Comparison of ENCODE assay signal across 18 mouse cellular contexts in genomic region chr14:71118681-71119080, GRCm38 (mm10).
DNase-seq lines count a peak whose midpoint lies in the region; ATAC-seq and TF ChIP-seq lines count a peak whose summit lies in the region.
"Had no signal": no experiment of that assay in that cellular context is flagged by ENCODE, and none has a peak within 500 bp of the region (broad histone marks: within the 10 kb centered on the region; RNA-seq: fewer than 3 reads in every experiment).

No protein-coding gene starts in this region.

- H3K4me1 ChIP-seq in hindbrain, postnatal 0 days (ENCODE audit: insufficient read depth, low read length): no peaks in the 10 kb centered on the region
- H3K4me1 ChIP-seq in hindbrain, embryonic 13.5 days (replicated peaks): peaks cover 11% of the 10 kb centered on the region
- H3K4me1 ChIP-seq: embryonic facial prominence, embryonic 13.5 days; limb, embryonic 13.5 days; midbrain, embryonic 10.5 days had no signal

- H3K27ac ChIP-seq in hindbrain, postnatal 0 days: no peak overlapping the region
- no peak overlapping the region for H3K27ac ChIP-seq in hindbrain, embryonic 13.5 days
- H3K27ac ChIP-seq: embryonic facial prominence, embryonic 13.5 days; limb, embryonic 13.5 days; liver, embryonic 14.5 days; midbrain, embryonic 10.5 days; neural tube, embryonic 15.5 days had no signal

- no peak for TF ChIP-seq CTCF in hindbrain, postnatal 0 days (IDR thresholded peaks at IDR 0.05; ENCODE audit: low read depth)
- TF ChIP-seq CTCF in brain, embryonic 14.5 days (IDR thresholded peaks at IDR 0.05; ENCODE audit: borderline replicate concordance, extremely low read depth, insufficient read depth, insufficient read length): no peak

- WGBS in hindbrain, postnatal 0 days: 43% methylated on average over 7 of the region's 7 CpGs
- 78% methylated on average over 7 of the region's 7 CpGs for WGBS in hindbrain, embryonic 13.5 days

- H3K9ac ChIP-seq in hindbrain, postnatal 0 days (replicated peaks; ENCODE audit: low read length): no peak overlapping the region
- no peak overlapping the region for H3K9ac ChIP-seq in hindbrain, embryonic 13.5 days
- H3K9ac ChIP-seq: embryonic facial prominence, embryonic 13.5 days; limb, embryonic 13.5 days; liver, embryonic 14.5 days; neural tube, embryonic 15.5 days had no signal

- H3K36me3 ChIP-seq in hindbrain, postnatal 0 days (ENCODE audit: insufficient read depth, low read length): no peaks in the 10 kb centered on the region
- no peaks in the 10 kb centered on the region for H3K36me3 ChIP-seq in hindbrain, embryonic 13.5 days
- H3K36me3 ChIP-seq: embryonic facial prominence, embryonic 13.5 days; limb, embryonic 13.5 days; midbrain, embryonic 10.5 days; neural tube, embryonic 15.5 days had no signal

- H3K4me2 ChIP-seq in hindbrain, postnatal 0 days (ENCODE audit: low read depth, low read length): no peak overlapping the region
- H3K4me2 ChIP-seq in hindbrain, embryonic 13.5 days: no peak overlapping the region
- H3K4me2 ChIP-seq: embryonic facial prominence, embryonic 13.5 days; limb, embryonic 13.5 days; neural tube, embryonic 15.5 days had no signal

- H3K27me3 ChIP-seq in hindbrain, postnatal 0 days (ENCODE audit: insufficient read depth, low read length): no peaks in the 10 kb centered on the region
- H3K27me3 ChIP-seq in hindbrain, embryonic 13.5 days: no peaks in the 10 kb centered on the region
- H3K27me3 ChIP-seq: embryonic facial prominence, embryonic 13.5 days; limb, embryonic 13.5 days; neural tube, embryonic 15.5 days had no signal

- no peak for TF ChIP-seq POLR2A in brain, embryonic 14.5 days (IDR thresholded peaks at IDR 0.05; ENCODE audit: borderline replicate concordance, extremely low read depth, insufficient read depth, insufficient read length, poor library complexity, severe bottlenecking)

- ATAC-seq in hindbrain, postnatal 0 days: no peak
- no peak for ATAC-seq in hindbrain, embryonic 13.5 days (ENCODE audit: low FRiP score)

- no peak overlapping the region for H3K4me3 ChIP-seq in hindbrain, postnatal 0 days (ENCODE audit: low read length)
- H3K4me3 ChIP-seq in hindbrain, embryonic 13.5 days: no peak overlapping the region
- H3K4me3 ChIP-seq: embryonic facial prominence, embryonic 13.5 days; limb, embryonic 13.5 days; midbrain, embryonic 10.5 days; myocyte; neural tube, embryonic 15.5 days had no signal

- DNase-seq in cerebellum, postnatal 14 days: peak; percentile 71 to 74
- no peak for DNase-seq in cerebellum, adult 11-12 months
- DNase-seq in hindbrain, postnatal 0 days (ENCODE audit: low spot score): peak; percentile 50
- peak; percentile 54 for DNase-seq in lung, postnatal 10 days
- DNase-seq in lung, postnatal 36 days: no peak
- peak; percentile 52 for DNase-seq in brain, embryonic 14.5 days (ENCODE audit: low read depth)
- DNase-seq: B cell, adult 2 months; cerebellum, adult 18-20 months; kidney, adult 2 months; kidney, postnatal 14 days; layer of hippocampus, postnatal 36 days had no signal

- H3K9me3 ChIP-seq in hindbrain, postnatal 0 days (ENCODE audit: low read length): no peaks in the 10 kb centered on the region
- H3K9me3 ChIP-seq in hindbrain, embryonic 13.5 days: no peaks in the 10 kb centered on the region
- H3K9me3 ChIP-seq: embryonic facial prominence, embryonic 13.5 days; limb, embryonic 13.5 days; midbrain, embryonic 10.5 days; neural tube, embryonic 15.5 days had no signal

Comparison
In these comparisons a context has a peak if more than half of its experiments do, and no peak if none do; other contexts are left out.
1. DNase-seq: peak in cerebellum, postnatal 14 days (2 of 2), hindbrain, postnatal 0 days (single experiment), lung, postnatal 10 days (single experiment) and brain, embryonic 14.5 days (single experiment); none in cerebellum, adult 11-12 months (single experiment) and lung, postnatal 36 days (single experiment).